Mouse (Mus musculus): ENCODE results near the gene Rasal1. TPM values are rescaled to one million over a fixed set of nuclear protein-coding genes. Genes with fewer than 3 reads are reported as not detected.

Gene Rasal1
- polyA plus RNA-seq, 1 experiment from 2014 or later: not detected

DNA sequence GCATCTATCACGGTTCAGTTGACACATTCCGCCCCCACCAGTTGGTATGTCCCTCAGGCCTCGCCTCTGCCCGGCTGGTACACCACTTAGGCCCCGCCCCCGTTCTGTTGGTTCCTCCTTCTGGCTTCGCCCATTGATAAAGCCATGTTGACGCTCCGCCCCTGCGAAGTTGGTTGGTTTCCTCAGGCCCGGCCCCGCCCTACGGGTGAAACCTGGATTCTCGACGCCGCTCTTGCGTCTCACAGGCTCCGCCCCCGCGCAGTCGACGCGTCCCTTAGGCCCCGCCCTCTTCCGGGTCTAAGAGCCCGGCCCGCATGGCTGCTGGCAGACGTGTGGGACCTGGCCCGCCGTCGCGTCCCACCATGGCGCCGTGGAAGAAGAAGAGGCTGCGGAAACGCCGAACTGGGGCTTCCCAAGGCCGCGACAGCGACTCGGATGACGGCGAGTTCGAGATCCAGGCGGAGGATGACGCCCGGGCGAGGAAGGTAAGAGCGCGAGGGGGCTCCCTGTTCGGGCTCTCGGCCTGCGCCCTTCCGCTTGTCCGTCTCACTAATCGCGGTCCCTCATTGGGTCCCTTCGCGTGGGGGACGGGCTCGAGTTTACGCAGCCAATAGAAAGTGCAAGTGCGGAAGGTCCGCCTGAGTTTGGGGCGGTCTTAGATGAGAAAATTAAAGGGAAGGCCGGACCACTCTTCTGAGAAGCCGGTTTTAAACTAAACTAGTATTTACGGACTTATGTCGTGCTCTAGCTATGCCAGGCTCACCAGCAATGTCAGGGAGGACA is 35.6 kb upstream of the Rasal1 start:
- H3K36me3 ChIP-seq (ENCODE audit: inconsistent target): peaks cover 14% of the 10 kb centered on the region
- WGBS (ENCODE audit: missing documents): under 1% methylated on average over 67 of the region's 69 CpGs
- H3K79me2 ChIP-seq (ENCODE audit: inconsistent target): peaks cover 49% of the 10 kb centered on the region
- H3K4me3 ChIP-seq (ENCODE audit: inconsistent target): peak overlapping the region; percentile 88
- H3K27ac ChIP-seq: peak overlapping the region; percentile 94

DNA sequence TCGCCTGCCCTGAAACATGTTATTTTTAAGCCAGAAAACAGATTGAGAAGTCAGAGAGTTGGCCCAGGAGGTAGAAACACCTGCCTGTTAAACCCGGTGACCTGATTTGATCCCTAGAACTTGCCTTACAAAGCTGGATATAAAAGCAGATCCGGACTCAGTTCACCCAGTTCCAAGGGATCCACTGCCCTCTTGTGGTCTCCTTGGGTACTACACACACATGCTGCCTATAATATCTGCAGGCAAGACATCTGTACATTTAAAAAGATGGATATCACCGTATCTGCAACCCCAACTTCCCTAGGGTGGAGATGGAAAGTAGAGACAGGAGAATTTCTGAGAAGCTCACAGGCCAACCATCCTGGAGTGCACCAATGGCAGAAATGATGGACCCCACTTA is 32.7 kb upstream of the Rasal1 start:
- peaks cover 37% of the 10 kb centered on the region for H3K36me3 ChIP-seq (ENCODE audit: inconsistent target)
- H3K79me2 ChIP-seq (ENCODE audit: inconsistent target): peaks cover 48% of the 10 kb centered on the region
- no peak overlapping the region for H3K27ac ChIP-seq
- no peak overlapping the region for H3K4me3 ChIP-seq (ENCODE audit: inconsistent target)
- WGBS (ENCODE audit: missing documents): 91% methylated on average over 4 of the region's 4 CpGs

DNA sequence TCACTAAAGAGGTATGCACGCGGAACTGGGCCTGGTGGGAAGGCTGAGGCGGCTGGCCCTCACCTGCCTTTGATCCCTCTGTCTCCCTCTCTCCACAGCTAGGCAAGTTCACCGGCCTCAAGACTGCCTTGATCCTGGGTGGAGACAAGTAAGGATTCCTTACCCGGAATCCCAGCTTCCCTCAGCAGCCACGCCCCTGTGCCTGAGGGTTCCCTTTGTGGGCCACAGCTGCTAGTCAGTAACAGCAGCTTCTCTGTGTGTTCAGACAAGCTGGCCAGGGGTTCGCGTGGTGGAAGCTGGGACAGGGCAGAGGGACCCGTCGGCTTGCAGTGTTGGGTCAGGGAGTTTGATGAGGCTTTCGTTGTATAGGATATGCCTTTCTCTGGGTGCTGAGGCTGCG is 29.8 kb upstream of the Rasal1 start:
- Histone ChIP-seq H3K27ac (no peak overlapping the region), H3K4me3 (ENCODE audit: inconsistent target) (no peak overlapping the region), H3K36me3 (ENCODE audit: inconsistent target) (peaks cover 64% of the 10 kb centered on the region), H3K79me2 (ENCODE audit: inconsistent target) (peaks cover 35% of the 10 kb centered on the region)
- WGBS (ENCODE audit: missing documents): 94% methylated on average over 12 of the region's 12 CpGs

DNA sequence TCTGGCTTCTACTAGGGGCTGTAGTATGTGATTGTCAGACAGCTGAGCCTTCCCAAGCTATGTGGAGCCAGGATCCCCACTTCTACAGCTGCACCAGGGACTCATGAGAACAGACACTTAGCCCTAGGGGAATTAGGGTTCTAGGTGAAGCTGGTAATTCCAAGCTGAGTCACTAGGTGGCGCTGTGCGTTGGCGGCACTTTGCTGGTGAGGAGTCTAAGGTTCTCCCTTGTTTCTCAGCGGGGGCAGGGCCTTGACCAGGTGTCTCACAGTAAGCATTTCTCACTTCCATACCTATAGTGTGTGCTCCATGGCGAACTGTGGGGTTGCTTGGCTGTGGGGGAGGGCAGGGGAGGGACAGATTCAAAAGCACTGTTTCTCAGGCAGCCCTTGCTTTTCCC is 29.4 kb upstream of the Rasal1 start:
- no peak overlapping the region for H3K4me3 ChIP-seq (ENCODE audit: inconsistent target)
- H3K36me3 ChIP-seq (ENCODE audit: inconsistent target): peaks cover 68% of the 10 kb centered on the region
- WGBS (ENCODE audit: missing documents): 52% methylated on average over 5 of the region's 5 CpGs
- H3K79me2 ChIP-seq (ENCODE audit: inconsistent target): peaks cover 31% of the 10 kb centered on the region
- no peak overlapping the region for H3K27ac ChIP-seq

DNA sequence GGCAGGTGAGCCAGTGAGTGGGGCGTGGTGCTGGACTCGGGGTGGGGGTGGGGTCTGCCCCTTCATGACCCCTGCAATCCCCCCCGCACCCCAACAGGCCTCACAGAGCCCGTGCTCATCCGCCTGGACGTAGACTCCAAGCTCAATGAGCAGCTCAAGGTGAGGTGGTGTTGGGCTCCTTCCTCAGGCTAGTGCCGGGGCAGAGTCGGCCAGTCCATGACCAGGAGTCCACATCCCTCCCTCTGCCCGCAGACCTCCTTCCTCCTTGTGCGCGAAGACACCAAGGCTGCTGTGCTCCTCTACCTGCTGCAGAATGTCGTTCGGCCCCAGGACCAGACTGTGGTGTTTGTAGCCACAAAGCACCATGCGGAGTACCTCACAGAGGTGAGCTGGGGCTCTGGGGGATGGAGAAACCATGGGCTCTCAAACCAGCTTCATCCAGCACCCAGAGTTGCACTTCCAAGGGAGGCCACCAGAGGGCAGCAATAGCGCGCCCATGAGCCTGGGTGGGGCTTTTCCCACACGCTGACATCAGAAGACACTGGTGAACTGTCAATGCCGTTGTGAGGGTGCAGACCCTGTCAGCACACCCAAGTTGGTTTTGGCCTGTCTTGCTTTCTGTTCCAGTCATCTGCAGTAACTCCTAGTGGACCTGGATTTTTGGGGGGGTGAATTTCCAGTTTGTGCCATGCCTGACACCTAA is 28.1 kb upstream of the Rasal1 start:
- Histone ChIP-seq H3K4me3 (ENCODE audit: inconsistent target) (no peak overlapping the region), H3K27ac (no peak overlapping the region), H3K36me3 (ENCODE audit: inconsistent target) (peaks cover 80% of the 10 kb centered on the region), H3K79me2 (ENCODE audit: inconsistent target) (peaks cover 18% of the 10 kb centered on the region)
- 70% methylated on average over 17 of the region's 18 CpGs for WGBS (ENCODE audit: missing documents)

DNA sequence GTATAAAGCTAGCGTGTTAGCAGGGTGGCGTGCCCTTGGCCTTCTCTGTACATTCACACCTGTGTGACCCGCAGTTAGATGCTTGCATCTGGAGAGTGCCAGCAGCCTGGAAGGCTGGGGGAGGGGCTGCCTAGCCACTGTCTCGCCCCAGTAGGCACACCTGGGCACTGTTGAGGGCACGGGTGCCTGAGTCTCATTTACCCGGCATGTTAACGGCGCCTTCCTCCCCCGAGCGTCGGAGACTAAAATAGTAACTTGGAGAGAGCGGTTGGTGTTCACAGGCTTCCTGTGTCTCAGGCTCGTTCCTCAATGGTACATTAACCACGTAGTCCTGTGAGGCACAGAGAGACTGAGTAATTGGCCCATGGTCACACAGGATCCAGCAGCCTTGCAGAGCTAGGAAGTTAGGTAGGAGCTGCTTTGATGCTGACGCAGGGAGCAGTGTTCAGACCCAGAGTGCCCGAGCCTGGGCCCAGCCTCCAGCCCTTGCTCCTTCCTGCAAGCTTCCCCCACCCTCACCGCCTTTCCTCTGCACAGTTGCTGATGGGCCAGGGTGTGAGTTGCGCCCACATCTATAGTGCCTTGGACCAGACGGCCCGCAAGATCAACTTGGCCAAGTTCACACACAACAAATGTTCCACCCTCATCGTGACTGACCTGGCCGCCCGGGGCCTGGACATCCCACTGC is 27.4 kb upstream of the Rasal1 start:
- H3K36me3 ChIP-seq (ENCODE audit: inconsistent target): peaks cover 87% of the 10 kb centered on the region
- H3K4me3 ChIP-seq (ENCODE audit: inconsistent target): no peak overlapping the region
- H3K27ac ChIP-seq: no peak overlapping the region
- WGBS (ENCODE audit: missing documents): 55% methylated on average over 20 of the region's 23 CpGs
- H3K79me2 ChIP-seq (ENCODE audit: inconsistent target): peaks cover 11% of the 10 kb centered on the region

DNA sequence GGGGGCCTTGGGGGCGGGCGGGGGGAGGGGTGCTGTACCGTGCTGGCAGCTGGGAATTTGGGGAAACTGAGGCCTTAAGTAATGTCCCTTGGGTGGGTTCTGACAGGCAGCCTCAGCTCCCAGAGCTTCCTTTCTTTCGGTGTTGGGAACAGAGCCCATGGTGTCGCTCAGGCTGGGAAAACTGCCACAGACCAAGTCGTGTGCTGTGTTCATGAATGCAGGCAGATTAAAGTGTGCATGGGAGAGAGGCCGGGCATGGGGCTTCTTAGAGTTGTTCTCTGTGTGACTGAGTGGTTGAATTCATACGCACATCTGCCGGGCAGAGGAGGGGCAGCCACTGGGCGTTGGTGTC is 26.8 kb upstream of the Rasal1 start:
- WGBS (ENCODE audit: missing documents): 90% methylated on average over 10 of the region's 10 CpGs
- Histone ChIP-seq H3K4me3 (ENCODE audit: inconsistent target) (no peak overlapping the region), H3K27ac (no peak overlapping the region), H3K79me2 (ENCODE audit: inconsistent target) (peaks cover 5% of the 10 kb centered on the region; the same call in 1 of the 2 replicates), H3K36me3 (ENCODE audit: inconsistent target) (peaks cover 86% of the 10 kb centered on the region)

DNA sequence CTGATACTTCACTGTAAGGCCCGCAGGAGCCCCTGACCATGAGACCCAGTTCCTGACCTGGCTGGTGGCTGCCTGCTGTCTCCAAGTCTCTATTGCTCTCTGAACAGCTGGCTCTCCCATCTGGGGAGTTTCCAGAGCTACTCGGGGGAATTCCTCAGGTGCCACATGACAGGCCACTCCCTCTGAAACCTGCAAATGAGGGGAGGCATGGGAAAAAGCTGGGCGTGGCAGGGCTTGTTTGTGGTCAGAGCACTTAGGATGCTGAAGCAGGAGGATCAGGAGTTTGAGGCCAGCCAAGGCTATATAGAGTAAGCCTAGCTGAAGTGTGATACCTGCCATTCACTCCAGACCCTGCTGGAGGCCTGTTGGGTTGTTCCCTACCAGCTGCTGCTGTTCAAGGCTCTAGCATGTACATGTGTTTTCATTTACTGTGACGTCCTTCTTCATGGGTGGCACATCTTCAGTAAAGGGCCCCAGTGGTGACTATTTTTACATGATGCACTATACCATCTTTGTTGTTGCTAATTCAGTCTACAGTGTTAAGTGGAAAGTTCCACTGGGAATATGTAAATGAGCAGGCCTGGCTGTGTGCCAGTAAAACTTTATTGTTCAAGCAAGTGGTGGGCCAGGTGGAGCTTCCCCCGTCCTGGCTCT is 26.3 kb upstream of the Rasal1 start:
- Histone ChIP-seq H3K79me2 (ENCODE audit: inconsistent target) (no peaks in the 10 kb centered on the region; the same call in 1 of the 2 replicates), H3K4me3 (ENCODE audit: inconsistent target) (no peak overlapping the region), H3K36me3 (ENCODE audit: inconsistent target) (peaks cover 83% of the 10 kb centered on the region), H3K27ac (no peak overlapping the region)
- WGBS (ENCODE audit: missing documents): 94% methylated on average over 5 of the region's 5 CpGs

DNA sequence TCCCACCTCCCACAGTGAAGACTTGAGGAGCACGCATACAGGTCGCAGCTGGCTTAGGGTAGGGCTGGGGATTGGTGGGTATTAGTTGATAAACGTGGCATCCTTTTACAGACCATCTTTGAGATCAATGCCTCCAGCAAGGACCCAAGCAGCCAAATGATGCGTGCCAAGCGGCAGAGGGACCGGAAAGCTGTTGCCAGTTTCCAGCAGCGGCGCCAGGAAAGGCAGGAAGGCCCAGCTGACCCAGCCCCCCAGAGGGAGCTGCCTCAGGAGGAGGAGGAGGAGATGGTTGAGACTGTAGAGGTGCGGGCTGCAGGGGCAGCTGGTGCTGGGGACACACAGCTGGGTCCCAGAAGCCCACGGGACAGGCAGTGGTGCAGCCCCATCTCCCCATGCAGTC is 24.2 kb upstream of the Rasal1 start:
- 94% methylated on average over 10 of the region's 10 CpGs for WGBS (ENCODE audit: missing documents)
- Histone ChIP-seq H3K27ac (no peak overlapping the region), H3K36me3 (ENCODE audit: inconsistent target) (peaks cover 71% of the 10 kb centered on the region), H3K4me3 (ENCODE audit: inconsistent target) (no peak overlapping the region), H3K79me2 (ENCODE audit: inconsistent target) (no peaks in the 10 kb centered on the region)

DNA sequence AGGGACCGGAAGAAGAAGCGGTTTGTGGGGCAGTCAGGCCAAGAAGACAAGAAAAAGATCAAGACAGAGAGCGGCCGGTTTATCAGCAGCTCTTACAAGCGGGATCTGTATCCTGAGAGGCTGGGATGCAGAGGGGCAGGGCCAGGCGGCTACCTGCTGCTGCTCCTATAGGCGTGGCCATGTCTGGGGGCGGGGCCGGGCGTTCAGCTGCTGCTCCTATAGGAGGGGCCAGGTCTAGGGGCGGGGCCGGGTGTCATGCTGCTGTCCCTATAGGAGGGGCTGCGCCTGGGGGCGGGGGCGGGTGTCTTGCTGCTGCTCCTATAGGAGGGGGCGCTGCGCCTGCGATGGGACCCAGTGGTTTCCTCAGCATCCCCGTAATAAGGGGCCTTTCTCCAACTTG is 22.2 kb upstream of the Rasal1 start:
- WGBS (ENCODE audit: missing documents): 89% methylated on average over 19 of the region's 19 CpGs
- no peak overlapping the region for H3K4me3 ChIP-seq (ENCODE audit: inconsistent target)
- H3K27ac ChIP-seq: no peak overlapping the region
- H3K36me3 ChIP-seq (ENCODE audit: inconsistent target): peaks cover 55% of the 10 kb centered on the region
- H3K79me2 ChIP-seq (ENCODE audit: inconsistent target): no peaks in the 10 kb centered on the region

DNA sequence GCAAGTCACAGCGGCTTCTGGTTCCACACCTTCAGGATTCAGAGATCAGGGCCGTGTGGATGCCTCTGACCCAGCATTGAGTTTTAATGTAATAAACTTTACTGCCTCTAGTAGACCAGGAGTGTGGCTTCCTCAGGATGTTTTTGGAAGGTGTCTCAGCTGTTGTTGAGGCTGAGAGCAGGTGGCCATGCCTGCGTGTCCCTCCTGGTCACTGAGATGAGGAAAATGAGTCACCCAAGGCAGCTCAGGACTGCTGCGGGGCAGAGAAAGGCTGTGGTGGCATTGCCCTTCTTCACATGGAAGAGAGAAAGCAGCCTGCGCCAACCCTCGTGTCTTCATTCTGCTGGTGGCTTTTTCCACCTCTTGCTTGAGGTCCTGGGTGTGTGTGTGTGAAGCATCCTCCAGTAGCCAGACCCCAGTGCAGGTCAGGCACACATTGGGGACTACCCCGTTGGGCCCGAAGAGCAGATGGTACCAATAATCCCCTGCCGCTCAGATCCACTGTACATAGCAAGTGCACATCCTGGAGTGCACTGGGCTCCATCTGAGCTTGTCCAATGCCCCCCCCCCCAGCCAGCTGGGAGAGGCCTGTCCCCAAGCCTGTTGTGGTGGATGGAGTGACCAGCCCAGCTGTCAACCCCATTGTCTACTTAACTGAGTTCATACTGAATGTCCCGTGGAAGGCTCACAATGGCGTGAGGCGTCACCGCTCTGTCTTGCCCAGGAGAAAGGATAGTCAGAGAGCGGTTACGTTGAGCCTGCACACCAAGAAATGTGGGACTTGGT is 20.9 kb upstream of the Rasal1 start:
- WGBS (ENCODE audit: missing documents): 94% methylated on average over 15 of the region's 15 CpGs
- Histone ChIP-seq H3K27ac (no peak overlapping the region), H3K79me2 (ENCODE audit: inconsistent target) (no peaks in the 10 kb centered on the region), H3K4me3 (ENCODE audit: inconsistent target) (no peak overlapping the region), H3K36me3 (ENCODE audit: inconsistent target) (peaks cover 44% of the 10 kb centered on the region)

DNA sequence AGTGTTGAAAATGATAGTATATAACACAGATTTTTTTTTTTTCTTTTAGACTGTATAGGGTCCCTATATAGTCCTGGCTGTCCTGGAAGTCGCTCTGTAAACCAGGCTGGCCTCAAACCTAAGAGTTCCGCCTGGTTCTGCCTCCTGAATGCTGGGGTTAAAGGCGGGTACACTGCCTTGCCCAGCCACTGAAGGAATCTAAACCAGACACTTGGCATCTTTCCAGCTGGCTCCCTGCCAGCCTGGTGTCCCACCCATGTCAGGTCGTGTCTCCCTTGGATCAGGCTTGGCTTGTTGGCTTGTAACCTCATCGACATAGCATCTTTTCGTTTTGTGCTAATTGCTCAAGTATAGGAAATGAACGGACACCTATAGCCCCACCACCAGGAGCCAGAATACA is 20.0 kb upstream of the Rasal1 start:
- Histone ChIP-seq H3K36me3 (ENCODE audit: inconsistent target) (peaks cover 35% of the 10 kb centered on the region), H3K27ac (no peak overlapping the region), H3K79me2 (ENCODE audit: inconsistent target) (no peaks in the 10 kb centered on the region), H3K4me3 (ENCODE audit: inconsistent target) (no peak overlapping the region)
- WGBS (ENCODE audit: missing documents): 71% methylated on average over 7 of the region's 7 CpGs

DNA sequence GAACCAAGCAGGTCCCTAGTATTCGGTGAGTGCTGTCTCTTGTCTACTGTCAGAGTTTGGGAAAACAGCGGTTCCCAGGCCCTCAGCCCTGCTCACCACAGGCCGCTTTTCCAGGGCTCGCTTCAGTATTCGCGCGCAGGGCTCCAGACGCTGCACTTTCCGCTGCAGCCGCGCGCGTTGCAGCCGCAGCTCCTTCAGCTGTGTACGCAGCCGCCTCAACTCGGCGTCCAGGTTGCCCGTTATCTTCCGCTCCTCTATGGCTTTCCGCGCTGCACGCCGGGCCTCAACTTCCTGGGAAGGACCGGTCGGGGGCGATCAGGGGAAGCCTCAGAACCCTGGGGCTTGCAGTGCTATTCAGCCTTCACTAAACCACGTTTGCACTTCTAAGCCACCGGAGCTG is 17.5 kb upstream of the Rasal1 start:
- no peak overlapping the region for H3K4me3 ChIP-seq (ENCODE audit: inconsistent target)
- peaks cover 10% of the 10 kb centered on the region; the same call in 1 of the 2 replicates for H3K36me3 ChIP-seq (ENCODE audit: inconsistent target)
- 8% methylated on average over 29 of the region's 29 CpGs for WGBS (ENCODE audit: missing documents)
- no peaks in the 10 kb centered on the region for H3K79me2 ChIP-seq (ENCODE audit: inconsistent target)
- H3K27ac ChIP-seq: no peak overlapping the region

DNA sequence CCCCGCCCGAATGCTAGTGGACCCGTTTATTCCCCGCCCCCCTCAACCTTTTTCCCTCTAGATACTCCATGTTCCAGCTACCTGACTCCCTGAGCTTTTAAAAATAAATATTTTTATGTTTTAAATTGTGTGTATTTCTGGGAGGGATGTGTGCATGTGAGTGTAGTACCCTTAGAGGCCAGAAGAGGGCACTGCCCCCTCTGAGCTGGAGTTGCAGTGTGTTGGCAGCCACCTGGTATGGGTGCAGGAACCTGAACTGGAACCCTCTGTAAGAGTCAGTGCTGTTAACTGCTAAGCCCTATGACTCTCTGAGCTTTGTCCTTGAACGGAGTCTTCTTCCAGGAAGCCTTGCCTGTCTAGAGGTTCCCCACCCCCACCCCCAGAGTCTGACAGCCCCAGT is 16.7 kb upstream of the Rasal1 start:
- Histone ChIP-seq H3K79me2 (ENCODE audit: inconsistent target) (no peaks in the 10 kb centered on the region), H3K4me3 (ENCODE audit: inconsistent target) (no peak overlapping the region), H3K36me3 (ENCODE audit: inconsistent target) (peaks cover 8% of the 10 kb centered on the region; the same call in 1 of the 2 replicates), H3K27ac (no peak overlapping the region)
- 91% methylated on average over 5 of the region's 5 CpGs for WGBS (ENCODE audit: missing documents)

Data from macrophage (primary cell).